Mouse (Mus musculus) erythroblast, adult 5-6 weeks (primary cell): ENCODE measurements around the gene Kdelr2. TPM values are rescaled to one million over a fixed set of nuclear protein-coding genes. Genes with fewer than 3 reads are reported as not detected.
A peak's percentile ranks its signal among the peaks of the same experiment; 100 is the strongest.

ENCODE experiments used
- ATAC-seq: replicated peaks from 2 replicates; pipeline ENCODE4 v1.8.0; 2016; ENCODE audit warnings: moderate number of reproducible peaks, mild to moderate bottlenecking, moderate TSS enrichment, inconsistent platforms; ENCODE audit not compliant: poor library complexity, low FRiP score, severe bottlenecking
- total RNA-seq, 2 experiments: library from RNA; stranded (forward) in 1 of 2; stranded (reverse) in 1 of 2; fragments of 150-400 nt in 1 of 2; fragments of 200-764, 138-1000 nt in 1 of 2; gene quantifications; 2 replicates each; pipeline versions ENCODE4 v1.2.3 to v1.2.4; 2015 to 2017; ENCODE audit warnings: low replicate concordance in 2 of 2

The Kdelr2 gene
- total RNA-seq, 2 experiments from 2014 or later = 19.6 to 29.2 TPM

- ATAC-seq = peak; percentile 72
Observed at GRCm38 (mm10) chr5:143395649-143396048, 8.0 kb upstream of the Kdelr2 start.

GRCm38 (mm10) chr5:143400501-143400900 is 3.1 kb upstream of the Kdelr2 start:
- ATAC-seq = no peak

- ATAC-seq = no peak
Observed at GRCm38 (mm10) chr5:143401556-143401955, 2.1 kb upstream of the Kdelr2 start.

GRCm38 (mm10) chr5:143404148-143404930 is 701 bp downstream of the Kdelr2 start:
- ATAC-seq = peak; percentile 39

GRCm38 (mm10) chr5:143405200-143405599 is 1.6 kb downstream of the Kdelr2 start:
- ATAC-seq = no peak

- ATAC-seq = no peak
Observed at GRCm38 (mm10) chr5:143406548-143406947, 2.9 kb downstream of the Kdelr2 start.

- ATAC-seq = no peak
Observed at GRCm38 (mm10) chr5:143409239-143409638, 5.6 kb downstream of the Kdelr2 start.

- ATAC-seq = no peak
Observed at GRCm38 (mm10) chr5:143410841-143411395, 7.3 kb downstream of the Kdelr2 start.

- no peak for ATAC-seq
Observed at GRCm38 (mm10) chr5:143421484-143421883, 17.8 kb downstream of the Kdelr2 start.

- no peak for ATAC-seq
Observed at GRCm38 (mm10) chr5:143422990-143423389, 19.4 kb downstream of the Kdelr2 start.

- ATAC-seq = peak; percentile 92
Observed at GRCm38 (mm10) chr5:143423899-143424519, 20.4 kb downstream of the Kdelr2 start.

GRCm38 (mm10) chr5:143434421-143434820 is 30.8 kb downstream of the Kdelr2 start:
- peak; percentile 94 for ATAC-seq

- no peak for ATAC-seq
Observed at GRCm38 (mm10) chr5:143441298-143441697, 37.7 kb downstream of the Kdelr2 start.

GRCm38 (mm10) chr5:143441753-143442152 is 38.1 kb downstream of the Kdelr2 start:
- ATAC-seq = no peak

GRCm38 (mm10) chr5:143463671-143464070 is 60.0 kb downstream of the Kdelr2 start:
- no peak for ATAC-seq

GRCm38 (mm10) chr5:143464100-143464756 is 60.6 kb downstream of the Kdelr2 start, which contains the start of gene Daglb:
Gene Daglb, plus strand, starts transcription at chr5:143464584.
- ATAC-seq = peak; percentile 74

- peak; percentile 51 for ATAC-seq
Observed at GRCm38 (mm10) chr5:143464757-143465118, 61.1 kb downstream of the Kdelr2 start.

- peak; percentile 75 for ATAC-seq
Observed at GRCm38 (mm10) chr5:143465156-143466085, 61.8 kb downstream of the Kdelr2 start.

GRCm38 (mm10) chr5:143466891-143467669 is 63.4 kb downstream of the Kdelr2 start:
- ATAC-seq = no peak
